Mouse (Mus musculus) forebrain, postnatal 0 days (tissue): ENCODE measurements around the gene Tectb. TPM values are rescaled to one million over a fixed set of nuclear protein-coding genes. Genes with fewer than 3 reads are reported as not detected.
A peak's percentile ranks its signal among the peaks of the same experiment; 100 is the strongest.

Source experiments
- ATAC-seq: fragments of 200-750 bp; cut with Nextera tagmentation; 2 replicates; pipeline ENCODE4 v1.8.0; 2017; ENCODE audit warnings: mild to moderate bottlenecking, moderate library complexity
- DNase-seq: peaks from one replicate; pipeline ENCODE4 v3.0.0-alpha.2; 2015
- H3K27ac ChIP-seq: fragments of 300-500 bp; sonication (generic); 2 replicates; pipeline ENCODE4 v1.5.1; 2014; ENCODE audit warnings: low read depth, mild to moderate bottlenecking, antibody characterized with exemption, low read length, moderate library complexity, mixed read lengths
- H3K27me3 ChIP-seq: fragments of 300-500 bp; sonication (generic); 2 replicates; pipeline ENCODE4 v1.6.1; 2014; ENCODE audit warnings: mild to moderate bottlenecking, low read length, mixed read lengths; ENCODE audit not compliant: insufficient read depth
- H3K36me3 ChIP-seq: fragments of 300-500 bp; sonication (generic); 2 replicates; pipeline ENCODE4 v1.6.1; 2014; ENCODE audit warnings: mild to moderate bottlenecking, moderate library complexity; ENCODE audit not compliant: insufficient read depth
- H3K4me1 ChIP-seq: fragments of 300-500 bp; sonication (generic); 2 replicates; pipeline ENCODE4 v1.6.1; 2014; ENCODE audit warnings: antibody characterized with exemption; ENCODE audit not compliant: insufficient read depth
- H3K4me2 ChIP-seq: fragments of 300-500 bp; sonication (generic); 2 replicates; pipeline ENCODE4 v1.6.1; 2014; ENCODE audit warnings: low read depth, mild to moderate bottlenecking, moderate library complexity
- H3K4me3 ChIP-seq: fragments of 300-500 bp; sonication (generic); 2 replicates; pipeline ENCODE4 v1.5.1; 2014; ENCODE audit warnings: low read depth, low read length, mixed read lengths
- H3K9ac ChIP-seq: fragments of 300-500 bp; sonication (generic); 2 replicates; pipeline ENCODE4 v1.6.1; 2014; ENCODE audit warnings: mild to moderate bottlenecking
- H3K9me3 ChIP-seq: fragments of 300-500 bp; sonication (generic); 2 replicates; pipeline ENCODE4 v1.6.1; 2016; ENCODE audit warnings: low read length
- CTCF ChIP-seq: sonication (generic); IDR thresholded peaks from 2 replicates; pipeline ENCODE4 v1.5.1; 2016; ENCODE audit warnings: antibody characterized with exemption, control low read depth, low read depth
- WGBS: fragments of 180-500 bp; shearing (Covaris S2); extraction: QIAGEN DNeasy Blood & Tissue Kit; methylation state at CpG from one replicate; pipeline ENCODE4 v1.1.7; 2014; 5-methylcytosine and 5-hydroxymethylcytosine counted together
- polyA plus RNA-seq: library from polyadenylated mRNA; unstranded; fragments of >200 nt; fragmentation: Nextera tagmentation; extraction: Ambion mirVana; gene quantifications from 2 replicates; pipeline ENCODE4 v1.2.1, GENCODE M21; 2015
- total RNA-seq: library from RNA; depleted of rRNA; stranded (reverse); fragments of >200 nt; gene quantifications from 2 replicates; pipeline ENCODE4 v1.2.3, GENCODE M21; 2014; rRNA removed

Tectb gene
- total RNA-seq (0.46 TPM in 1 of 2 replicates, not detected in the other), polyA plus RNA-seq (0.16 and 0.20 TPM in 2 replicates)

DNA sequence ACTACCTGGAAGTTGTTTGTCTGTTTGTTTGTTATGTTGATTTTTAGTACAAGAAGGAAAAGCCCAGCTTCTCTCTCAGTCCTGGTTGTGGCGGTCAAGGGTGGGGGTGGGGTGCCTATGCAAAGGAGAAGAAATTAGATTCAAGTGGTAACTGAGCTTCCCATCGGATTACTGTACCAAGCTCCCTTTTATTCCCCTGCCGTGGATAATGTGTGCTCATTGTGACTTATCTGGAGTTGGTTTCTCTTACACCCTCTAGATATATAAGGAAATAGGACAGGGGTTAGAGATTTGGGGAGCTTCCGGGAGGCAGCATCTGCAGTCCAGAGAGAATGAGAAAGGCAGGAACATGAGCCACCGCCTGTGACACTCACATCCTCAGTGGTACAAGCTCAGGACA, at the start of gene Tectb:
Gene Tectb (plus strand): TSS at position 301 of the 400 bp plus-strand sequence.
- H3K4me1 ChIP-seq = no peaks in the 10 kb centered on the region; the same call in 1 of the 2 replicates
- H3K36me3 ChIP-seq = no peaks in the 10 kb centered on the region
- no peak within 1 kb of the TSS for H3K27ac ChIP-seq
- H3K9me3 ChIP-seq = no peaks in the 10 kb centered on the region
- no peak within 1 kb of the TSS for H3K9ac ChIP-seq
- ATAC-seq (no peak), DNase-seq (no peak)
- TF ChIP-seq CTCF = no peak
- no peak within 1 kb of the TSS for H3K4me3 ChIP-seq
- no peak within 1 kb of the TSS for H3K4me2 ChIP-seq
- WGBS = 77% methylated on average over 5 of the region's 5 CpGs
- H3K27me3 ChIP-seq = no peaks in the 10 kb centered on the region

DNA sequence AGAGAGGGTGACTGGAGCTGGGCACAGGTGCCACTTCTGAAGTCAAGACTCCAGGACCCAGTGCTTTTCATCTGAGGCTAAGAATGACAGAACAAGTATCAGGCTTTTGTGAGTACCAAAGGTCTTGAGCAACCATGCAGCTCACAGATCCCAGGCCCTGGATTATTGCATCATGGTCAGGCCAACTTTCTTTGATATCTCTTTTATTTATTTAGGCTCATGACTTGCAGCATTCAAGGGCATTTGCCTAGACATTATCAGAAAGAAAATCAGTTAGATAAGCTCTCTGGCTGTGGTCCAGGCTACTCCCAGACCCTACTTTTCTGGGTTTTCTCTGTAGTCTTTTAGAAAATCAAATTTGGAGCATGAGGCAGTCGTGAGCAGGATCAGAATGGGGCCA, 48.8 kb upstream of the Tectb start:
- ATAC-seq (no peak), DNase-seq (no peak)
- 57% methylated on average over 1 of the region's 1 CpGs for WGBS
- Histone ChIP-seq H3K4me2 (no peak overlapping the region), H3K9ac (no peak overlapping the region), H3K27me3 (no peaks in the 10 kb centered on the region), H3K27ac (no peak overlapping the region), H3K9me3 (no peaks in the 10 kb centered on the region), H3K36me3 (no peaks in the 10 kb centered on the region), H3K4me1 (no peaks in the 10 kb centered on the region), H3K4me3 (no peak overlapping the region)
- no peak for TF ChIP-seq CTCF

DNA sequence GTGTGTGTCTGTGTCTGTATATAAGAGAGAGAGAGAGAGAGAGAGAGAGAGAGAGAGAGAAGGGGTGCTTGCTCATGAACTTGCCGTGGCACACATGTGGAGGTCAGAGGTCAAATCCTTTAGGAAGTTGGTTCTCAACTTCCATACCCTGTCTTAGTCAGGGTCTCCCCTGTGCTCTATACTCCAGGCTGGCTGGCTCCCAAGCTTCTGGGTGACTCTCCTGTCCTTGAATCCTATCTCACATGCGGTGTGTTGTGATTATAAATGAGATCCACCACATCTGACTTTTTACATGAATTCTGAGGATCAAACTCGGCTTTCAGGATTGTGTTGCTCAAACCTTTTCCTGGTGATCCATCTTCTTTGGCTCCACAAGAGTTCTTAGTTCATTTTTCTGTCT, 48.1 kb upstream of the Tectb start:
- no peak overlapping the region for H3K4me2 ChIP-seq
- H3K27ac ChIP-seq = no peak overlapping the region
- H3K9ac ChIP-seq = no peak overlapping the region
- DNase-seq = no peak
- no peaks in the 10 kb centered on the region for H3K9me3 ChIP-seq
- no peaks in the 10 kb centered on the region for H3K4me1 ChIP-seq
- no peak for TF ChIP-seq CTCF
- no peaks in the 10 kb centered on the region for H3K27me3 ChIP-seq
- H3K36me3 ChIP-seq = no peaks in the 10 kb centered on the region
- ATAC-seq = no peak
- WGBS = 87% methylated on average over 3 of the region's 3 CpGs
- H3K4me3 ChIP-seq = no peak overlapping the region

DNA sequence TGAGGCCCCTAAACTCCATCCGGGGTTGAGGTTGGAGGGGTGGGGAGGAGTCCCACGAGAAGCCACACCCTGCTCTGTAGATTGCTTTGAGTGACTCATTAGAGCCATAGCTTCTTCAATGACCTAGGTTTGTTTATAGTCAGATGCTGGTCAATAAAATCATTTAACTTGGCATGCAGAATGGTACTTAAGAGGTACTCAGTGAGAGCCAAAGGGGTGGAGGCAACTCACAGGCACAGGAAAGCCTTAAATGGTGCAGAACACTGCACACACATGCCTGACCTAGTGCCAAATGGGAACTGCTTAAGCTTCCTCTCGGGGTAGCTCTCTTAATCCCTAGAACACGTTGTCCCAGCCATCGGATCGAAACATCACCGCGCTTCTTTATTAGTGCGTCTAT, 46.0 kb upstream of the Tectb start:
- WGBS = 79% methylated on average over 9 of the region's 9 CpGs
- Histone ChIP-seq H3K9me3 (no peaks in the 10 kb centered on the region), H3K27me3 (no peaks in the 10 kb centered on the region), H3K27ac (no peak overlapping the region), H3K36me3 (no peaks in the 10 kb centered on the region), H3K9ac (no peak overlapping the region), H3K4me2 (no peak overlapping the region), H3K4me1 (no peaks in the 10 kb centered on the region), H3K4me3 (no peak overlapping the region)
- TF ChIP-seq CTCF = no peak
- no peak for ATAC-seq
- DNase-seq = no peak

DNA sequence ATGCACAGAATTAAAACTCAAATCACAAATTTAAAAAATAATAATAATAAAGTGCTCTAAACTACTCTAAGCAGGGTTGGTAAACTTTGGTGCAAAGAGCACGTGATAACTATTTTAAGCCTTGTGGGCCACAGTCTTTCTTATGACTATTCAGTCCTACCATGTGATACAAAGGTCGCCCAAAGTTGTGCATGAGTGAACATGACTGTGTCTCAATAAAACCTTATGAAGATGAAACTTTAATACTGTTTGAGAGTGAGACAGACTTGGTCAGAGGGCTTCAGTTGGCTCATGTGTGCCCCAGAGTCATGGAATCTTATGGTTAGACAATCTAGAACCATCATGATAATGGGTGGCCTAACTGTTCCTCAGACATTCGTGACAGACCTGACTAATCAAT, 44.6 kb upstream of the Tectb start:
- no peak for ATAC-seq
- no peak overlapping the region for H3K9ac ChIP-seq
- H3K36me3 ChIP-seq = no peaks in the 10 kb centered on the region
- DNase-seq = no peak
- no peak overlapping the region for H3K4me3 ChIP-seq
- H3K9me3 ChIP-seq = no peaks in the 10 kb centered on the region
- WGBS = 90% methylated on average over 3 of the region's 3 CpGs
- H3K27me3 ChIP-seq = no peaks in the 10 kb centered on the region
- no peaks in the 10 kb centered on the region for H3K4me1 ChIP-seq
- TF ChIP-seq CTCF = no peak
- no peak overlapping the region for H3K4me2 ChIP-seq
- no peak overlapping the region for H3K27ac ChIP-seq

DNA sequence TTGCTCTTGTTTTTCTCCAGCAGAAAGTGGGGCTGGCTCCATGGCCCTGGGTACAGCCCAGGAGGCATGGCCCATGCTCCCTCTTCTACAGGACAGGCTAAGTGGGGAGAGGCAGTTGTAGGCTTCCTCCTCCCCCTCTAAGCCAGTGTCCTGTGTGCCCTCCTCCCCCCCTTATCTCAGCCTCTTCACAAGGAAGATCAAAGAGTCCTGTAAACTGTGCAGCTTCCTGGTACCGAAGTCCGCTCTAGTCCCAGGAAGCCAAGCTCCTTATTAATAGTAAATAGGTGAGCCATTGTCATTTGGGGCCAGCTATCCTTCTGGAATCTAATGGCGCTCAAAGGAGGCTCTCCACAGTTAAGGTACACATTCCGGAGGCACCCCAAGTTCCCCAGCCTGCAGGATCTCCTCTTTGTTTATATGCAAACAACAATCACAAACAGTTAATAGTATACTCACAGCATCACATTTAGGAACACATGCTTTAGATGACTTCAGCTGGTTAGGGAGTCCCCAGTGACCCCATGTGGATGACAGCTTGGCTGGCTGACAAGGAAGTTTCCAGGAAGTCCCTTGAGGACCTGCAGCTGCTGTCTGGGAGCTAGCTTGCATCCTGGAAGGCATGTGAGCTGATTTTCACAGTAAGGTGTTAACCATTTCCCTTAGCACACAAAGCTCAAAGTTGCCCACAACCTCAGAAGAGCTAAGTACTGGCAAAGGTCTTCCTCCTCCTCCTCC, 43.7 kb upstream of the Tectb start:
- WGBS = 78% methylated on average over 4 of the region's 4 CpGs
- no peak for ATAC-seq

DNA sequence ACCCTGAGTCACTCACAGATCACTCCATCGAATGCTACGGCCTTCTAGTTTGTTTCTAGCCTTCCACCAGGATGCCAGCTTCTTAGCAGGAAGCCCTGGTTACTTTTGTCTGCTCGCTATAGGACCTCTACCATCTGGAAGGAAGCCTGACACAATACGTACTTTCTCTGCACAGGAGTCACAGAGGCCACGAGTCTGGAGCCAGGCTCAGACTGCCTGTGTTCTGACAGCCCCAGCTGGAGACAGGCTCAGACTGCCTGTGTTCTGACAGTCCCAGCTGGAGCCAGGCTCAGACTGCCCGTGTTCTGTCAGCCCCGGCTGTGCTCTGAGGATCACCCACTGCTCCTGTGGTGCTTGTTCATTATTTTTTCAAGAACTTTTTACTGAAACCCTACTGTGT, 42.6 kb upstream of the Tectb start:
- TF ChIP-seq CTCF = no peak
- Histone ChIP-seq H3K9me3 (no peaks in the 10 kb centered on the region), H3K27me3 (no peaks in the 10 kb centered on the region), H3K27ac (no peak overlapping the region), H3K4me3 (no peak overlapping the region), H3K36me3 (no peaks in the 10 kb centered on the region), H3K9ac (no peak overlapping the region), H3K4me2 (no peak overlapping the region), H3K4me1 (no peaks in the 10 kb centered on the region)
- ATAC-seq = peak; percentile 87
- WGBS = 17% methylated on average over 7 of the region's 7 CpGs
- DNase-seq = peak; percentile 9

More for the DNA sequence above, 43.7 kb upstream of the Tectb start:
- no peak for DNase-seq
- Histone ChIP-seq H3K9me3 (no peaks in the 10 kb centered on the region), H3K9ac (no peak overlapping the region), H3K4me3 (no peak overlapping the region), H3K4me1 (no peaks in the 10 kb centered on the region), H3K4me2 (no peak overlapping the region), H3K27me3 (no peaks in the 10 kb centered on the region), H3K27ac (no peak overlapping the region), H3K36me3 (no peaks in the 10 kb centered on the region)
- TF ChIP-seq CTCF = no peak
